Mouse (Mus musculus) cerebellum, adult 11-12 months (tissue): ENCODE measurements around the gene Yju2.

ENCODE experiments used
- DNase-seq: peaks from one replicate; pipeline ENCODE4 v3.0.0; 2022

Gene Yju2

GRCm38 (mm10) chr17:56008356-56009087 is 49.6 kb downstream of the Yju2 start:
- DNase-seq = peak; percentile 94

- DNase-seq = peak; percentile 93
Measured at GRCm38 (mm10) chr17:56009088-56009961, 50.4 kb downstream of the Yju2 start.

DNA sequence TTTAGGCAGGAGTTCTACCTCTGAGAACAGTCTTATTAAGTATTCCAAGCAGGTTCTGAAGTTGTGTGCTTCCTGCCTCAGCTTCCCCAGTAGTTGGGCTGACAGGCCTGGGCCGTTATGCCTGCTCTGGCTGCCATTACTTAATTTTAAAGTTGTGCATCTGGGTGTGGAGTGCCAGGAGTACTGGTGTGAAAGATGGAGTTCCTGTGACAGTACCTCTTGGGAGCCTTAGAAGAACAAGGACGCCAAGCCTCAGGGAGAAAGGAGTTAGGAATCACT is 51.0 kb downstream of the Yju2 start:
- DNase-seq = peak; percentile 55

DNA sequence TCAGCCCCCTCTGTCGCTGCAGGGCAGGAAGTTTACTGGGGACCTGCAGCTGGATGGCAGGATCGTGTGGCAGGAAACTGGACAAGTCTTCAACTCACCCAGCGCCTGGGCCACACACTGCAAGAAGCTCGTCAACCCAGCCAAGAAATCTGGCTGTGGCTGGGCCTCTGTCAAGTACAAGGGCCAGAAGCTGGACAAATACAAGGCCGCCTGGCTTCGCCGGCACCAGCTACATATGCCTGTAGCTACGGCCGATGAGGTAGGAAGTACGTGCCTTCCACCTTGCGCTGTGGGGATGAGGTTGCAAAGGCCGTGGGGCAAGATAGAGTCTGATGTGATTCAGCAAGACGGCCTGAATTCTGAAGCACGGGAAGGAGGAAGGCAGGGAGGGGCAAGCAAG is 51.4 kb downstream of the Yju2 start:
- DNase-seq = no peak

GRCm38 (mm10) chr17:56010681-56011080 is 51.8 kb downstream of the Yju2 start:
- DNase-seq = peak; percentile 79

DNA sequence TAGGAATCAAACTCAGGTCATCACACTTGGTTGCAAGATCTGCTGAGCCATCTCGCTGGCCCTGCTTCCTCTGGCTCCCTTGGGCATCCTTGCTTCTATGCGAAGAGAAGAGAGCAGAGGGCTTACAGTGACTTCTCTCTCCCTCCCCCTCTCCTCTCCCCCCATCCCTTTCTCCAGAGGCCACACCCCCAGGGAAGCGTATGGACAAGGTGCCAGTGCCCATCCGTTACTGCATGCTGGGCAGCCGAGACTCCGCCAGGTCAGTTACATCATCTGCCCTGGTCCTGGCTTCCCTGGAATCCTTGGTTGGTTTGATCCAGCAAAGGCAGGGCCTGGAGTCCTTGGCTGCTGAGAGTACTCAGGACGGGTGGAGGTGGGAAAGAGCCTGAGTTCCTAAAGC is 52.5 kb downstream of the Yju2 start:
- DNase-seq = peak; percentile 63

- DNase-seq = no peak
Measured at GRCm38 (mm10) chr17:56015293-56015692, 56.4 kb downstream of the Yju2 start.

DNA sequence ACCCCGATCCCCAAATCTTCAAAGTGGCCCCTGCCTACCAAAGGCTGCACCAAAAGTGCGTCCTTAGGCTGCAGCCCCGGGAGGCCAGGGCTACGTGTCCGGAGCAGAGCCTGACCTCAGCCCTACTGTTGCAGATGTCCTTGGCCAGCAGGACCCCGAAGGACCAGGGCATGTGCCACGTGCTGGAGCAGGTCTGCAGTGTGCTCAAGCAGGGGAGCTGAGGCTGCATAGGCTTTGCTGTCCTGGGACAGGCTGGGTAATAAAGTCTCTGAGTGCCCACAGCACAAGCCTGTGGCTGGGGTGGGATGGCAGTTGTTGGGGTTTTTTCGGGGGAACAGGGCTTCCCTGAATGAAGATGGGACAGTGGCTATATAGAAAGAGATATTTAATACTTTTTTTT is 57.5 kb downstream of the Yju2 start:
- DNase-seq = no peak

GRCm38 (mm10) chr17:56016793-56017785 is 58.2 kb downstream of the Yju2 start:
- DNase-seq = peak; percentile 66

GRCm38 (mm10) chr17:56017848-56018247 is 58.9 kb downstream of the Yju2 start:
- peak; percentile 64 for DNase-seq
